Mouse (Mus musculus): ENCODE results near the gene Defb26.

GRCm38 (mm10) chr2:152543478-152543877 lies 32.0 kb upstream of the Defb26 start:
- TF ChIP-seq CTCF (IDR thresholded peaks at IDR 0.05; ENCODE audit: extremely low read depth, insufficient read length, insufficient replicate concordance, low read depth, low read length) (no peak), POLR2A (IDR thresholded peaks at IDR 0.05; ENCODE audit: low read depth, low read length) (no peak)
